Mouse (Mus musculus): ENCODE measurements at regions not wholly inside any gene's neighbourhood (a gene's known extent, or its start where the extent isn't known, plus 50 kb on each side); places are given as distances from the start of the nearest gene placed in this dataset.

GRCm38 (mm10) chr10:67441243-67441642 is 94.0 kb upstream of the Egr2 start:
- TF ChIP-seq EP300 (IDR thresholded peaks at IDR 0.05; ENCODE audit: low read depth): no peak
- TF ChIP-seq CTCF (IDR thresholded peaks at IDR 0.05; ENCODE audit: low read depth): no peak
- Histone ChIP-seq H3K4me3 (ENCODE audit: insufficient read depth in 1 of 2, low read depth in 2 of 2, low read length in 2 of 2) (no peak overlapping the region), H3K4me1 (replicated peaks; ENCODE audit: control insufficient read depth in 2 of 2, insufficient read depth in 2 of 2, low read length in 1 of 2) (no peaks in the 10 kb centered on the region), H3K27ac (no peak overlapping the region), H3K27me3 (ENCODE audit: control insufficient read depth, insufficient read depth, low read length) (no peaks in the 10 kb centered on the region), H3K9me3 (ENCODE audit: control insufficient read depth, low read length) (no peaks in the 10 kb centered on the region), H3K4me2 (ENCODE audit: low read depth) (no peak overlapping the region), H3K36me3 (replicated peaks; ENCODE audit: control insufficient read depth, insufficient read depth, low read depth) (no peaks in the 10 kb centered on the region), H3K9ac (replicated peaks) (no peak overlapping the region)
- WGBS (ENCODE audit: insufficient replicate concordance): 25% methylated on average over 7 of the region's 7 CpGs
- no peak for DNase-seq (ENCODE audit: low read depth in 3 of 3, low spot score in 3 of 3)
- ATAC-seq (ENCODE audit: insufficient read depth): no peak

- H3K4me2 ChIP-seq (ENCODE audit: low read depth): no peak overlapping the region
- H3K9ac ChIP-seq (replicated peaks): no peak overlapping the region
- TF ChIP-seq EP300 (IDR thresholded peaks at IDR 0.05; ENCODE audit: low read depth) (no peak), CTCF (IDR thresholded peaks at IDR 0.05; ENCODE audit: low read depth) (no peak)
- H3K27me3 ChIP-seq (ENCODE audit: control insufficient read depth, insufficient read depth, low read length): no peaks in the 10 kb centered on the region
- H3K4me3 ChIP-seq (ENCODE audit: insufficient read depth in 1 of 2, low read depth in 2 of 2, low read length in 2 of 2): no peak overlapping the region
- H3K9me3 ChIP-seq (ENCODE audit: control insufficient read depth, low read length): no peaks in the 10 kb centered on the region
- H3K36me3 ChIP-seq (replicated peaks; ENCODE audit: control insufficient read depth, insufficient read depth, low read depth): no peaks in the 10 kb centered on the region
- DNase-seq (ENCODE audit: low read depth in 3 of 3, low spot score in 3 of 3): no peak
- WGBS (ENCODE audit: insufficient replicate concordance): 55% methylated on average over 6 of the region's 6 CpGs
- no peak overlapping the region for H3K27ac ChIP-seq
- no peaks in the 10 kb centered on the region for H3K4me1 ChIP-seq (replicated peaks; ENCODE audit: control insufficient read depth in 2 of 2, insufficient read depth in 2 of 2, low read length in 1 of 2)
- ATAC-seq (ENCODE audit: insufficient read depth): no peak
Measured at GRCm38 (mm10) chr10:67448875-67449274, 86.4 kb upstream of the Egr2 start.

- Histone ChIP-seq H3K4me2 (ENCODE audit: low read depth) (no peak overlapping the region), H3K9me3 (ENCODE audit: control insufficient read depth, low read length) (no peaks in the 10 kb centered on the region), H3K27ac (no peak overlapping the region), H3K4me3 (ENCODE audit: insufficient read depth in 1 of 2, low read depth in 2 of 2, low read length in 2 of 2) (no peak overlapping the region), H3K9ac (replicated peaks) (no peak overlapping the region), H3K27me3 (ENCODE audit: control insufficient read depth, insufficient read depth, low read length) (no peaks in the 10 kb centered on the region), H3K4me1 (replicated peaks; ENCODE audit: control insufficient read depth in 2 of 2, insufficient read depth in 2 of 2, low read length in 1 of 2) (no peaks in the 10 kb centered on the region), H3K36me3 (replicated peaks; ENCODE audit: control insufficient read depth, insufficient read depth, low read depth) (no peaks in the 10 kb centered on the region)
- DNase-seq (ENCODE audit: low read depth in 3 of 3, low spot score in 3 of 3) (no peak), ATAC-seq (ENCODE audit: insufficient read depth) (no peak)
- TF ChIP-seq EP300 (IDR thresholded peaks at IDR 0.05; ENCODE audit: low read depth) (no peak), CTCF (IDR thresholded peaks at IDR 0.05; ENCODE audit: low read depth) (no peak)
- 65% methylated on average over 7 of the region's 7 CpGs for WGBS (ENCODE audit: insufficient replicate concordance)
Measured at GRCm38 (mm10) chr10:67454149-67454548, 81.1 kb upstream of the Egr2 start.

- Histone ChIP-seq H3K4me2 (ENCODE audit: low read depth) (no peak overlapping the region), H3K27me3 (ENCODE audit: control insufficient read depth, insufficient read depth, low read length) (no peaks in the 10 kb centered on the region)
- TF ChIP-seq EP300 (IDR thresholded peaks at IDR 0.05; ENCODE audit: low read depth) (no peak), CTCF (IDR thresholded peaks at IDR 0.05; ENCODE audit: low read depth) (no peak)
Measured at GRCm38 (mm10) chr10:67458447-67459272, 76.6 kb upstream of the Egr2 start.

GRCm38 (mm10) chr10:67461321-67461720 is 74.0 kb upstream of the Egr2 start:
- H3K36me3 ChIP-seq (replicated peaks; ENCODE audit: control insufficient read depth, insufficient read depth, low read depth): no peaks in the 10 kb centered on the region
- H3K27me3 ChIP-seq (ENCODE audit: control insufficient read depth, insufficient read depth, low read length): no peaks in the 10 kb centered on the region
- no peak overlapping the region for H3K4me3 ChIP-seq (ENCODE audit: insufficient read depth in 1 of 2, low read depth in 2 of 2, low read length in 2 of 2)
- WGBS (ENCODE audit: insufficient replicate concordance): 33% methylated on average over 1 of the region's 1 CpGs
- DNase-seq (ENCODE audit: low read depth in 3 of 3, low spot score in 3 of 3): no peak
- H3K4me1 ChIP-seq (replicated peaks; ENCODE audit: control insufficient read depth in 2 of 2, insufficient read depth in 2 of 2, low read length in 1 of 2): no peaks in the 10 kb centered on the region
- ATAC-seq (ENCODE audit: insufficient read depth): no peak
- no peak overlapping the region for H3K27ac ChIP-seq
- no peak overlapping the region for H3K9ac ChIP-seq (replicated peaks)
- no peaks in the 10 kb centered on the region for H3K9me3 ChIP-seq (ENCODE audit: control insufficient read depth, low read length)
- no peak overlapping the region for H3K4me2 ChIP-seq (ENCODE audit: low read depth)
- TF ChIP-seq EP300 (IDR thresholded peaks at IDR 0.05; ENCODE audit: low read depth): no peak
- no peak for TF ChIP-seq CTCF (IDR thresholded peaks at IDR 0.05; ENCODE audit: low read depth)

More at GRCm38 (mm10) chr10:67458447-67459272, 76.6 kb upstream of the Egr2 start:
- Histone ChIP-seq H3K4me1 (replicated peaks; ENCODE audit: control insufficient read depth in 2 of 2, insufficient read depth in 2 of 2, low read length in 1 of 2) (no peaks in the 10 kb centered on the region), H3K9me3 (ENCODE audit: control insufficient read depth, low read length) (no peaks in the 10 kb centered on the region), H3K9ac (replicated peaks) (no peak overlapping the region), H3K27ac (no peak overlapping the region), H3K4me3 (ENCODE audit: insufficient read depth in 1 of 2, low read depth in 2 of 2, low read length in 2 of 2) (no peak overlapping the region), H3K36me3 (replicated peaks; ENCODE audit: control insufficient read depth, insufficient read depth, low read depth) (no peaks in the 10 kb centered on the region)
- 42% methylated on average over 22 of the region's 22 CpGs for WGBS (ENCODE audit: insufficient replicate concordance)
- DNase-seq (ENCODE audit: low read depth in 3 of 3, low spot score in 3 of 3) (no peak), ATAC-seq (ENCODE audit: insufficient read depth) (no peak)
